Mouse (Mus musculus) kidney, adult 18-20 months (tissue): Measurements from ENCODE around the gene Dock4.

Source experiments
- DNase-seq: peaks from one replicate; pipeline ENCODE4 v3.0.0; 2021

Dock4 gene

DNA sequence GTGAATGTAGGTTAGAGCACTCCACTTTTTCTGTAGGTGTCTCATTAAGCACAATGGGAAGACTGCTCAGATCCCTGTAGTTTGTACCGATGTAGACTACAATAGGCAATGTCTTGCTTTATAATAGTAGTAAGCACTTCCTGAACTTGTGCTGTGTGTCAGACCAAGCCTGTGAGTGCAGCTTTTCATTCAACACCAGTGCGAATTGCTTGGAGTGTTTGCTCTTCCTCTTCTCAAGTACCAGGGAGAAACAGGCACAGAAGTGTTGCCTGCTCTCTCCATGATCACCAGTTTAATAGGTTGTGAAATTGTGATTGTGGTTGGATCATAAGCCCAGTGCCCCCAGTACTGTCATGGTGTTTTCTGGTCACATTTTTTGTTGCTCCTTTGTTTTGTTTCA lies 18.1 kb downstream of the Dock4 start:
- DNase-seq: no peak

DNA sequence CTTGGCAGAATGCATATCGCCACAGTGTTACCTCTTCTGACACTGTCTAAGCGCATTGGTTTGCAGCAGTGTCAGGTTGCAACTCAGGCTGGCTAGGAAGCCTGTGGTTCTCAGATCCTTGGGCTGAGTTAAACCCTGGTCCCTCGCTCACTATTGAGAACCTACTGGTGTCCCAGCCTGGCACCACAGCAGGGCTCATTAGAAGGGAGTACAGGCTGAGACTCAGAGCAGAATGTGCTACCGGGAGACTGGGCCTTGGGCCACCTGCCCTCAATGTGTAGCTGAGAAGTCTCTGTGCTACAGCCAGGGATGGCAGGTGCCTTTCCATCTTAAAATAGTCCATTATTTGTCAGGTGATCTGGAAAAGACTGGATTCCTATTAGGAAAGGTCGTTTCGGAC lies 18.5 kb downstream of the Dock4 start:
- no peak for DNase-seq

DNA sequence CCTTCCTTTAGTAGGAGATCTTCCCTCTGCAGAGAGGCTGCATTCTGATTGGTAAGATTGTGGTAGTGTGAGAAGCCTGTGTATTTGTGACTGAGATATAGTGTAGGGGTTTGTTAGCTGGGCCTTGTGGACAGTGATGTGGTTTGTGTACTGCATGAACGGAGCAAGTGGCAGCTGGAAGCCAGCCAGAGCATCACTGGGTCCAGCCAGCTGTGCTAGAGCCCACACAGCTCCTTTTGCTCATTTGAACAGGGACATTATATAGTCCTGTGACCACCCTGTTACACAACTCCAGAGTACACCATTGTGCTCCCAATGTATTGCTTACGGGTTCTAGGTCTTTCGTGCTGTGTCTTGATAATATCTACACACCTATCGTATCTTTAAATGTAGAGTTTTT lies 22.5 kb downstream of the Dock4 start:
- DNase-seq: no peak

DNA sequence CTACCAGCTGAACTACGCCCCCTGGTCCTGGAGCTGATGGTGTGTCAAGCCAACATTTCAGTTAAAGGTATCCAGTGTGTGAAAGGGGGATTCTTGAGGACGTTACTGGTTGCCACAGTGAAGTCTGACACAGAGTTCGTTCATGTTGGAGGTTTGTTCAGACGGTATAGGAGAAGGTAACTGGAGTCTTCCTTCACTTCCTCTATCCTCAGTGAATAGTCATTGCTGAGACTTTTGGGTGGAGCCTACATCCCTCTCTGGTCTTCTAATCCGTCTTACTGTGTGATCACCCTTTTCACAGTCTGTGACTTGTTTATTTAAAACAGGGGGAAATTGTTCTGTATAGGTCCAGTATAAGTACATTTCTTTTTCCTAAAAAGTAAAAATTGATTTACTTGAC lies 23.3 kb downstream of the Dock4 start:
- no peak for DNase-seq

DNA sequence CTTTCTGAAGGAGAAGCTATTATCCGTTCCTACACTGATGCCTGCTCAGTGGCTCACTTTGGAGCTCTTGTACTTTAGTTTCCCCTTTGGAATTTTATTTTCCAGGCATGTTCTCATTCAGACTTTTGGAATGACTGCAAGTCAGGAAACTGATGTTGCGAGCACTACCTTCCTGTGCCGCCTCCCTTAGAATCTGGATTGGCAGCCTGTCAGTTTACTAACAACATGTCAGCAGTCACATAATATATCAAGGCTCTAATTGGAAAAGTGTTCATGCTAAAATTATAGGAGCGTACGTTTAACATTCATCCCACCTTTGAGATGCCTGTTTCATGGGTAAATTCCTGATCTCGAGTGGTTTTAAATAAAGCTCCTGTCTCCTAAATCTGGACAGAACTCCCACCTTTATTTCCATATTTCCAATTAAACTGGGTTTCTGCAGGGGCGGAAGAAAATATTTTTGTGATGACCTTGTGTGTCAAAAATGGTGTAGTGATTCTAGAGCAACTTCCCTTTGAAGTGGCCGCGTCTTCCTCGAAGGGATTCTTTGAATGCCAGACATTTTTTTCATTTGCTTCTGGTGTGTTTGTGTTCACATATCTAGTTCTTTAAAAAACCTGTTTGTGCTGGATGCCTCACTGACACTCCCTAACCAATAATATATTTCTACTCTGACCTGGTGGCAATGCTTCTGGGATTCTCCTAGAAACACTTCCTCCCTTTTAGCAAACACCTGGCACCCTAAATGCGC lies 26.1 kb downstream of the Dock4 start:
- no peak for DNase-seq

DNA sequence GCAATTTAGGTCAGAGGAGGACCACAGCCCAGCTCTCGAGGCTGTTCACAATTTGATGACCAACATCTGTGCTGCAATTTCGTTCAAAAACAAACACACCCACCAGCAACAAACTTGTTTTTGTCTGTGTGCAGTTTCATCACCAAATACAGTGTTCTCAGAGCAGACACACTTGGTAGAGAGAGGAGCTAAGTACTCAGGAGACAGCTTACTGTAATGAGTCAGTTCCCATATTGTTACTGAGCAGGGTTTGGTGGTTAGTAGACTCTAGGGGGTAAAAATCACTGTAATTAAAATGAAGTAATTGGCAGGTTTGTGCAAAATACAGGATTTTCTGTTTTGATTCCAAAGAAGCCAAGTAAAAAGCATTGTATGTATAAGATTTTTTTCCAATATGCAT lies 28.0 kb downstream of the Dock4 start:
- DNase-seq: no peak

DNA sequence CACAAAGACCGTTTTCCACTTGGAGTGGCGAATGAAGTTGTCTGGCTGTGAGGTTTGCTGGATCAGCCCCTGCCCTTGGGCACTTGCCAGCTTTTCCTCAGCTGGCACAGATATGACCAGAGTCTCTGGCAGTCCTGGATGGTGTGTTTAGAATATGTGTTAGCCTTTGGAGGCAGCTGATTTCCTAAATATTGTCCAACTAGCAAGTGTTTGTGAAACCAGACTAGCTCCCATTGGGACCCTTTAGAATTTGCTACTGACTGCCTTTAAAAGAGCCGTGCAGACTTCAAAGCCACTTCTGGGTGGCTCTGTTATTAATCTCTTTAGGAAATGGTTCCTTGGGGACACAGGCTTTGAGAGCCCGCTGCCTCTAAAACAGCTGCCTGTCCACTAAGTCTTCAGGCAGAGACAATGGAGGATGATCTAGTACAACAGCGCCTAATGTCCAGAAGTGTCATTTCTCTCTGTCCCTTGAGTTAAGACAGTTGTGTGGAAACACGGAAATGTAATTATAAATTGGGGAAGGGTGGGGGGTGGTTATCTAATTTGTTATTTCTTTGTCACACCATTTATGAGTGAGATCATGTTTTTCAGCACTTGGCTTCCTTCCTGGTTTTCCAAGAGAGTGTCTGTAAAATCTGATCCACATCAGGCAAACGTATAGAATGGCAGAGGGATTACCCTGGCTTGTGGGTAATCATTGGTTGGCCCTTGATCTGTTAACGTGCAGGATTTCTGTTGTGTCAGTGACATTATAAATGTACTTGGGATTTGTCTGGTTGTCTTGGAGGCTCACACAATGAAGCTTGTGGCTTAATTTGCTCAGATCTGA lies 32.1 kb downstream of the Dock4 start:
- peak; percentile 25 for DNase-seq

DNA sequence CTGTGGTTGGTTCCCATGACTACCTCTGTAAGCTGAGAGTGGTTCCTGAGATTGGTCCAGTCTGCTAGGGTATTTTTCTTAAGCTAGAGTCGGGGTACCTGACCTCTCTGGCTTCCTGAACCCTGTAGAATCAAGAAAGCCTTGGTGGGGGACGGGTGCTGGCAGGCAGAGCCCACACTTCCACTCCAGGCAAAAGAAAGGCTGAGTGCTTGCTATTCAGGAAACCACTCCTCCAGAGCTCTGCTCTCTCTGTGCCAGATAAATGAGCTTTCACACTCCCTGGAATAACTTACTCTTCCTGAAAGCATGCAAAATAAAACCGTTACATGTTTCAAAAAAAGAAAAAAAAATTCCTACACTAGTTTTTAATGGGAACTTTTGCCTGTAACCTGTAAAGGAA lies 38.5 kb downstream of the Dock4 start:
- DNase-seq: no peak

DNA sequence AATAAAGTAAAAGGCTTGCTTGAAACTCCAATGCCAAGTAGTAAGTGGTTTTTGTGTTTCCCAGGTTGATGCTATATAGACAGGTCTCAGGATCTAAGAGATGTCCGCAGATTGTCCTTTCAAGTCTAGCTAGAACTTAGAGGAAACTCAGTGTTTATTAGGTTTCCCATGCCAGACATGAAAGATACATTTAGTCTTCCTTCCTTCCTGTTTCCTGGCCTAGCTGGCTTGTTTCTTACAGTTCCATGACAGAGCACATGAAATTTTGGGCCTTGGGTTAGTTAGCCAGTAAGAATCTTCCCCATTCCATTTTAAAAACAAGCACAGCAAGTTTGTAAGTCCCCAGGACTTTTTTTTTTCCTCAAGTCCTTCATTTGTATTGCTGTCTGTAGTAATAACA lies 39.5 kb downstream of the Dock4 start:
- DNase-seq: no peak

DNA sequence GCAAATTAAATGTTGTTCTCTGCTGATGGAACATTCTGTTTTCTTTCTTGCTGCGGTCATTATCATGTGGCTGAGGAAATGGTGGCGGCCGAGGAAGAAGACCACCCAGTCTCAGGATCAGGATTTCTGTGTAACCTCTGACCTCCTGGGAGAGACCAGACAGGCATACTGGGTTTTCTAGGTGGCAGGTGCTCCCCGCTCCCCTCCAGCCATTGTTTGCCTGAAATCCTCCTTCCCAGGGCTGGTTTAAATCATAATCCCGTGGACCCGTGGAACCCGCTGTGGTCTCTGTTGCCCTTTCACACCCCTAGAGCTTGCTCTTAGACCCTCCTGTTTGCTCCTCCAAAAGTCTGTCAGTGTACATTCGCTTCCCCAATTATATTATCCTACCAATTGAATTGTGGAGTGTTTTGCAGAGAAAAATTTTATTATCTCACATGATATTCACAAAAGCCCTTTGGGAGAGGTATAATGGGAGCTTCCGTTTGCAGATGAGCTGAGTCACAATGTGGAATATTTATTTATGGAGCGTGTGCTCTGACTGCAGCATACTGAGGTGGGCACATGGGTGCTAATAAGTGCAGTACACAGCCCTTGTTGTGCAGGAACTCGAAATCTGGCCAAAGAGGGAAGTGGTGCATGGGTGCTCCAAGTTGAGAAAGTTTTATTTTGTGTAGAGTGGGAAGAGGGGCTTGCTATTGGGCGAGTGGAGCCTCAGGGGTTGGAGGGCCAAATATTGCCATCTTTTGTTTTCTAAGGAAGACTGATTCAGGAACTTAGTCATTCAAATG lies 40.5 kb downstream of the Dock4 start:
- DNase-seq: no peak

DNA sequence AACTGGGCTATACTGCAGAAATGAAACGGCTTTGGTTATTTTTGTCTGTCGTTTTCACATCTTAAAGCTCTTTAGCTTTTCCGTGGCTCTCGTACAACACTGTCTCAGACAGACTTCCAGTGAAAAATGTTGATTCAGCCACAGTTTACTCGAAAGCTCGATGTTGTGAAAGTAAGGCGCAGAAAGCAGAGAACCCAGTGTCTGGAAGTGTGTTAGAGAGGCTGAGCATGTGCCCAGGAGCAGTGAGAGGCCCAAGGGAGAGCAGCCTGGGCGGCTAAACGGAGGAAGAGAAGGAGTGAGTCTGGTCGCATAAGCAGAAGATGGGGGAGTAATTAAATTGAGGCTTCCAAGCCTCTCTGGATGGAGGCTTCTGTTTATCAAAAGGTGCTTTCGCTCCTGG lies 50.6 kb downstream of the Dock4 start:
- no peak for DNase-seq

DNA sequence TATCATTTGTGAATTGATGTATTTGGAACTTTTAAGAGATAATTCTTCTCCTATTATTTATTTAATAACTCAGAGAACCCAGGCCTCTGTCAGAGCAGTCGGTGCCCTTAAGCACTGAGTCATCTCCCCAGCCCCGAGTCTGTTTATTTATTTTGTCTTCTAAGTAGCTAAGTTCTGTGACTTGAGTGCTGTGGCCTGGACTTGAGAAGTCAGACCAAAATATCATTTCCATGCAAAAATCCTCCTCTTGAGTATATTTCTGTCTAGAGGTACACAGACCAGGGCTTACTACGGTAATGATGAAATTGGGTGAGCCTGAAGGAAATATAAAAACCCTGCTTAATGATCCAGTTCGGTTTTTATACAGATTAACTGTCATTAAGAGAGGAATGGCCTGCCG lies 52.1 kb downstream of the Dock4 start:
- DNase-seq: no peak

DNA sequence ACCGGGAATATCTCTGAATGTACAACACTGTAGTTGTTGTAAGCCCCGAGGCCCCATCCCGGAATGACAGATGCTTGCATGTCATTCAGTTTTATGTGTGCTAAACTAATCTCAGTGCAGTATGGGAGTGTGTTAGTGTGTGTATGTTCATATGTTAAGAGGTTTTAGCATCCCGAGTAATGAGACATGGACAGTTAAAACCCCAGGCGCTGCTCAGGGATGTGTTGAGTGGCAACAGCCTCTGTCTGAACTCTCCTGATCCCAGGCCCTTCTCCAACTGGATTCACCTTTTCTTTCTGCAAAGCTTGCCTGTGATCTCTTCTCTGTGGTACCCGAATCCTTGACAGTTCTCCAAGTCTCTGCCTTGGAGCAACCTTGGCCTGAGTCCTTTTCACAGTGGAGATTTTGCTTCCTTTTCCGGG lies 52.5 kb downstream of the Dock4 start:
- no peak for DNase-seq

DNA sequence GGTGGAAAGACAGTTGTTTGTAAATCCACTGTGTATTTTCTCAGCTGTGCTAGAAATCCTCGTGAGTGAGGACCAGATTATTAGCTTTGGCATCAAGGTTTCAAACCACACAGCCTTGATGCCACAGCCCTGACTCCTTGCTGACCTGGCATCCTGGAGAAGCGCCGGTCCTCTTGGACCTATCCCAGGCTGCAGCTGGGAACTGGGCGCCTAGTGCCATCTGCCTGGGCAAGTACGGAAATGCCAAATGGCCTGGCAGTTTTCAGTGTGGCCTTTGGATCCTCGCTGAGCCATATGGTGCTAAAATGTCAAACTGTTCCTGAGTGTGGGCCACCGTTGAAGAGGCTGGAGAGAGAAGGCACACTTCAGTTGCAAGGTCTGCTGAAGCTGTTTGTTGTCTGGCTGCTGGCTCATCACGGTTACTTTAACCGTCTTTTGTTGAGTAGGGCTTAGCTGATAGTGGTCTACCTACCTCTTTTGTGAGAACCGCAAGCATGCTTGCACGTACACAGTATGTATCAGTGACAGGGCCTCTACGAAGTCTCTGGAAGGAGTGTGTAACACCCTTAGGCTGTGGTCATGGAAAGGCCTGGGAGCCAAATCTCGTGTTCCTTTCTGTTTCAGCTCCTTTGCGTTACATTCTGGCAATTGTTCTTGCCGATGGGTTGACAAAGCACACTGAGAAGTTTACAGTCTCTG lies 53.3 kb downstream of the Dock4 start:
- DNase-seq: peak; percentile 39

DNA sequence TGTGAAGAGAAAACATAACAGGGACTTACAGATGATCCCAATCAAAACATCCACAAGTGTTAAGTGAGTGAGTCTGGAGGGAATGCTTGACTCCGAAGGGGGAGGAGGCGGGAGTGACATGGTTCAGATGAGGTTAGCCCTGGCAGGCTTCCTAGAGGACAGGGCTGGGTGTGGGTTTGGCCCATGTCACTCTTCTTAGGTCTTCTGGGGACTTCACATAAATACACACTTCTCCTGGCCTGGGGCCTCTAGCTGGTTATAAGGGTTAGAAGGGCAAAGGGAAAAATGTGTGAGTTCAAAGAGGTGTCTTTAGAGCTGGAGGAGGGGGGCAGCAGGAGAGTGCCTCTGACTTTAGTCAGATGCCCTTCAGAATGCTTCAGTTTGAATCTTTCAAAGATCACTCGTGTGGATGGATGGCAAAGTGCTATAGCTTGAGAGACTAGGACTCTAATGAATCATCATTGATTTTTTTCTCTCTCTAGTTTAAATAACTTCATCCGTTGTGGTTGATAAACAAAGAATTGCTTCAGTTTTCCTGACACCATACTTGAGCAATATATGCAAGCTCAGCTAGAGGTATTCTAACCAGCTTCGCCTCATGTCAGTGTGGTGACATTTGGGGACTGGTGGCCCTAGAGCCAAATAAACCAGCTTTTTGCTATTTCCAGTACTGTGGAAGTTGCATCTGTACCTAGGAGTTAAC lies 54.0 kb downstream of the Dock4 start:
- DNase-seq: peak; percentile 34

DNA sequence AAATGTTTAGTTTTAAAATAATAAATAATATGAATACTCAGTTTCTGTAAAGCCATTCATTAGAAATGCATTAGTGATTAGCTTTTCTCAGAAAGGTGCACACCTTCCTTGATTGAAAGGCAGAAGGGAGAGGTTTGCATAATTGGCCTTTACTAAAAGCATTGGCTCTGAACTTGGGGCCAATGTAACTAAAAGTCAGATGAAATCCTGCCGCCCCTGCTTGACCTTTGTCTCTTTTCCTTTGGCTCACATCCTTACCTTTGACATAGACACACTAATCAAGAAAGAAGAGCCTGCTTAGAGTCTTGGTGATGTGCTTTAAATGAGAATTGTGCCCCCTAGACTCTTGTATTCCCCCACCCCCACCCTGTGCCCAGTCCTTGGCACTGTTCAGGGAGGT lies 55.4 kb downstream of the Dock4 start:
- no peak for DNase-seq

DNA sequence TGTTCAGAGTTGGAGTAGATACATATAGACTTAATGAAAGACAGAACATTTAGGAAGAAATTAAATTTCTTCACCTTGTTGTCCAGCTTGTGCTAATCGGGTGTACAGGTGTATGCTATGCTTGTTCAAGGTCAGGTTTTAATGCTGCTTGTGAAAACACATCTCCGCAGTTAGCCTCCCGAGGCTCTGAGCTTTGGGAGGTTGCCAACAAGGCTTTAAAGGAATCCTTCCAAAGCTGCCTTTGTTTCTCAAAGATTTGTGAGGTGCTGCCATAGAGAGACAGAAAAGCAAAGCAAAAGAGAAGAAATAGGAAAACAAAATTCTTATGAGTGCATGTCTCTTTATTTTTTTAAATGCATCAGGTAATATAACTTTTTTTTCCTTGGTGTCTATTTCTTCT lies 57.8 kb downstream of the Dock4 start:
- DNase-seq: no peak

DNA sequence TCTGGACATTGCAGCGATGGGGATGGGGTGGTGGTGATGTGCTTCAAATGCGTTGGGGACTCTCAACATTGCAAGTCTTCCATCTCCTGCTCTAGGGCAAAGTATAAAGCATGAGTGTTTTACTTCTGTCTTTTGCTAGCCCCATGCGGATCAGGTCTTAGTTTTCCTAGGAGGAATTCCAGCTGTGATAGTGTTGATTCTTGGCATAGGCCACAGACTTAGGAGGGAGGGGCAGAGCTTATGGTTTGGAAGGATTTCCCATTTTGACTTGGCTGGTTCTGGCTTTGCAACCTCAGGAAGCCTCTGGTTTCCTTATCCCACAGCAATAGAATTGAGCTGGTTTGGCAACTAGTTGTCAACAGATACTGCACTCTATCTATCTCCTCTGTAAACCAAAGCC lies 58.9 kb downstream of the Dock4 start:
- no peak for DNase-seq

DNA sequence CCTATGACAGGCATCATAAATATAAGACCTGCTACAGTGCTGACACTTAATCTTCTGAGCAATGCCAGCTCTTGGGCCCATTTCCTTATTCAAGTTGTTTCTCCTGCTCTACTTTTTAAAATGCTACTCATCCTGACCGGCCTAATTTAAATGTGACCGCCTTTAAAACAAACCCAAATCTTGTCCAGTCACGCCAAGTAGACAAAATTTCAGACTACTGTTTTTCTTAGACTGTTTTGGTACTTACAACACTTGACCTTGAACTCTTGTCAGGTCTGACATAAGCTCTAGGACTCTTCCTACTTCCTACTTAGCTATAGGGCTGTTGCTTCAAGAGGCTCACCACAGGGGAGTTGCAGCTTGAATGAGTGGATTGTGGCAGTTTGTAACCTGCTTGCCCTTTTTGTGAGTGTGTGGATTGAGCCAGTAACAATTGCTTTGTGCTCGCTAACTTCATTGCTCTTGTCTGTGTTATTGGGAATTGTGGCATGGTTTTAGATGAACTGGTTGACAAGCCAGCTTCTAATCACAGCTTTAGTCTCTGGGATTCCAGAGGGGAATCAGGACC lies 62.2 kb downstream of the Dock4 start:
- no peak for DNase-seq

DNA sequence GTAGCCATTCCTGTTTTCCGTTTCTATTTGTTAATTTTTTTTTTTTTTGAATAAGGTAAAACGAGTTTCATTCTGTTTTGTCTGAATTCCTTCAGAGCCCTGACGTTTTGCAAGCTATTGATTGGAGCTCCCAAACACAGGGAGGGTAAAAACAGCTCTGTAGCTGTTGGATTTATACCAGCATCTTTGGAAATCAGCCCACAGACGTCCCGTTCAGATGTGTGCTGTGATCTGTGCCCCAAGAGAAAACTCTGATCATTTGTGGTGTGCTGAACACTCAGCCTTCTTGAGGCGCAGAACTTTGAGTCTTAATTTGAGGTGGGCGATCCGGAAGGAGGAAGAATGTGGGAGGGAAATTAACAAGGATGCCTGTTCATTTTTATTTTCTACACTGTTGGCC lies 62.7 kb downstream of the Dock4 start:
- no peak for DNase-seq

DNA sequence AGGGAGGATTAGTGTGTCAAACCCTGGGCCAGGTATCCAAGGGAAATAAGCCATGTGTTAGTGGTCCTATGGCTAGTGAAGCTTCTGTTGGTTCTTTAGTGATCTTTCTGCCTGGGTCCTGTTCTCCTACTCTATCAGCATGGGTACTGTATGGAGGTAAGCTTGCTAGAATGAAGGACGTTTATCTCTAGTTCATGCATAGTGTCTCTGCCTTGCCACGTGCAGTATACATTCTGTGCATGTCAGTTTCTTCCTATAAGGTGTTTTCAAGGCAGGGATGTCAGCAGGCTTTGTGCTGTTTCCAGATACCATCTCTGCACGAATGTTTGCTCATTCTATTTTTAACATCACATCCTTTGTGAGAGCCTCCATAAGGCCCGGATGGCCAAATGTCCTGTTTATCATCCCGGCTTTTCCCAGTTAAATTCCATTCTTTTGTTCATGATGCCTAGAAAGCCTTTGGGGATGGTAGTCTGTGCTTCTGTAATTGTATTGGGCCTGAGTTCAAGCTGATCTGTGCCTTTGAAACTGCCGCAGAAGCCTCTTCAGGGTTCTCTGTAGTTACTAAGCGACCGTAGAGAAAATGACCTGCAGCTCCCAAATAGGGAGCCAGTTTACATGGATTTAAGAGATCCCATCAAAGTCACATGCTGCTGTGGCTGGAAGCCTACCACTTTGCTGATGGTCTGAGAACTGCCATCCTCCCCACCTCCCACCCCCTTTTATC lies 66.1 kb downstream of the Dock4 start:
- DNase-seq: no peak

DNA sequence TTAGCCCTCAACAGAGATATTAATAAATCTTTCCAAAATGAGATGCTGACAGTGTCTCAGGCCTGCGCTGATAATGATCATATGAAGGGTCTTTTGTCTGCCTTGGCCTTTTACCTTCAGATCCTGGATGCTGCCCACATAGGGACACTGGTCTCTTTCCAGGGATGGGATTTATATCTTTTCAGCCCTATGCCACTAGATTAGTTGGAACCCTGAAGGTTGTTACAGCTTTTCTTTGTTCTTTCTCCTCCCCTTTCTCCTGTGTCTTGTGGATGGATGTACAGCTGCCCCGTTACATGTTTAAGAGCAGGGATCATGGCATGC lies 66.6 kb downstream of the Dock4 start:
- no peak for DNase-seq
